Mouse (Mus musculus) stomach, postnatal 0 days (tissue): ENCODE data around the gene Gng7.

Source experiments
- CTCF ChIP-seq: IDR thresholded peaks from 2 replicates; pipeline ENCODE4 v1.5.1; 2016; ENCODE audit warnings: antibody characterized with exemption, low read depth, mild to moderate bottlenecking, moderate library complexity
- EP300 ChIP-seq: optimal IDR thresholded peaks from 2 replicates; pipeline ENCODE3; 2016; ENCODE audit warnings: antibody characterized with exemption

DNA sequence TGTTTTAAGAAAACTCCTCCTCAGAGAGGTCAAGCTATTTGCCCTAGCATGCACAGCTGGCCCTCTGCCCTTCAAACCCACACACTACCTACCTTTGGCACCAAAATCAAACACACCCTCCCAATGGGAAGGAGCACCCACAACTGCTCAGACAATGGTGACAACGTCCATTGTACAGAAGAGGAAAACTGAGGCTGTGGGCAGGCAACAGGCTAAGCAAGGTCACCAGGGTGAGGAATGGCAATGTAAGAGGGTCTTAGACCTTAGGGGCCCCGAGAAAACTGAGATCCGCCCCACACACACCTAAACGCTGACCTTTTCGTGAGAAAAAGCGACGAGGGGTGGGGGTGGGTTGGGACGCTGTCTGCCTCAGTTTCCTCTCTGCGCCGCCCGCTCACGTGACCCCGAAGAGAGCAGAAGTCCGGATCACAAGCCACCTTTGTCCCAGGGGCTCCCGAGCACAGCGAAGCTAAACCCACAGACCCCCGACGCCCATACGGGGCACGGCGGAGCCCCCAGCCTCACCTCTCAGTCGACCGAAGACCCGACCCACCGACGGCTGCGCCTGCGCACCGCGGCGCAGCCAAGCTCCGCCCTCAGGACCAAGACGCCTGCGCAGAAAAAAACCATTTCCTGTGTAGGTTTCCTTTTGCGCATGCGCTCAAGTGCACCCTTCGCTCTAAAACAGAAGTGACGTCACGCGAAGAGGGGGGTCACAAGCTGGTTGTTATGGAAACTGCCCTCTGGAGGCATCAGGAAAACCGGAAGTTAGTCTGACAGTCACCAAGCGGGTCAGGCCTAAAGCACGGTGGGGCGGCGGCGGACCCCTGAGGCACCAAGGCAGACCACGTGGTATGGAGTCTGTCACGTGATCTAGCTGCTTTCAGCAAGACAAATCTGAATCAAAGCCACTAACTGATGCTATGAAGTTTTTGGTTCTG, 45.1 kb upstream of the Gng7 start, which contains the start of gene Sgta:
- TF ChIP-seq CTCF (no peak), EP300 (no peak)
